Mouse (Mus musculus) adrenal gland, adult 18-20 months (tissue): Measurements from ENCODE around the gene Gm7356. TPM values are rescaled to one million over a fixed set of nuclear protein-coding genes. Genes with fewer than 3 reads are reported as not detected.
"Not testable (repeated sequence)": the region's sequence is repeated elsewhere in the genome, so short reads cannot be mapped to it uniquely, and the experiment has no call there.

Experiments
- DNase-seq, 2 experiments: peaks; one replicate each; pipeline ENCODE4 v3.0.0; 2021 to 2022; ENCODE audit warnings: low spot score in 2 of 2
- long read RNA-seq, 2 experiments: library from polyadenylated mRNA; stranded (forward); transcript quantifications; one replicate each; pipeline ENCODE4 v2.0.0; 2021
- total RNA-seq, 2 experiments: library from RNA; stranded (reverse); gene quantifications; 1 replicate in 1 of 2; 2 replicates in 1 of 2; pipeline ENCODE4 v1.2.3; 2021

Gene Gm7356
- total RNA-seq, result not detected
- long read RNA-seq, experiment 1, result 0 reads
- long read RNA-seq, experiment 2, result 0 reads

DNA sequence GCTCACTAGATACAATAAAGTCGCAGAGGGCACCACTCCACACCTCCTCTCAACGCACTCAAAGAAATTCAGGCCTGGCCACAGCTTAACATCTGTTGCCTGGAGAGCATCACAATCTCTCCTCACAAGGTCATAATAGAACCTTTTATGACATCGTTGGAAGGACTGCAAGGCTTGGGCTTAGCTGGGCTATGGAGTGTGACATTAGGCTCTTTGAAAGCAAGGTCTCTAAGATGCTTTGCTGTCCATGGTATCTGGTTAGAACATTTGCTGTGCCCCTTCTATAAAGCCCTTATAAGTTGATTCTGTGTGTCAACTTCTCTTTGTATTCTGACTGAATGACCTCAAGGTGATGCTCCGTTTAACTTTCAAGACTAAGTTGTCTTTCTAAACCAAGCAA is at the start of gene Gm7356:
Gene Gm7356, minus strand, starts transcription at position 101 of the 400 bp plus-strand sequence.
- DNase-seq, result not testable (repeated sequence)

DNA sequence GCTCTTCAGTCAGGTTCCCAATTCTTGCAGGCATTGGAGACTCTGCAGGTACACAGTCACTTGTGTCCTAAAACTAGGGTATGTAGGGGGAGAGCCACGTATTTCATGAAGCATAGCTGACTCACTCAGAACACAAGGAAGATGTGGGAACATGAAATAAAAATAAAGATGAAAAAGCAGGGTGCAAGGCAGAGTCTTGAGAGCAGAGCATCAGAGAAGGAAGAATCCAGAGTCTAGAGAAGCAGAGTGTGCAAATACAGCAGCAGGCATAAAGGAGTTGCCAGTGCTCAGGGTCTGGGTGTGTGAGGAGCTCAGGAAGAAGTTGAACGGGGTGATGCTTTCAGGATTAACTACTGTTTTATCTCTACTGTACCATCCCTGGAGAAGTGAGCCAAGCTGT is 38.4 kb upstream of the Gm7356 start:
- DNase-seq, result not testable (repeated sequence)

DNA sequence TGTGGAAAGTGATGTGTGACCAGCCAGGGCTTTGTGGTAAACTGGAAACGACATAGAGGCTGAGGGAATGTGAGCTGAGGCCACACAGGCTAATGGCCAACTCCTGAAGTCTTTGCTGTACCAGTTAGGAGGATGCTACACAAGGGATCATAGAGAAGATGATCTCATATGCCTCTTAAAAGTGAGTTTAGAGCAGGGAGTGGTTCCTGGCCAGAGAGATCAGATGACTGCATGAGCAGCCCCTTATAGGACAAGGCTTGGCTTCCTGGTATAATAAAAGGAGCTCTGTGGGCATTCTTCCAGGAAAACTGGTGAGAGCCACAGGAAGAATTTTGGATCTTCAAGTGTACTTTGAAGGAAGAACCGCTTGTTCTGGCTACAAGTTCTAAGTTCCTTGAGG is 33.5 kb upstream of the Gm7356 start:
- DNase-seq, result not testable (repeated sequence)

DNA sequence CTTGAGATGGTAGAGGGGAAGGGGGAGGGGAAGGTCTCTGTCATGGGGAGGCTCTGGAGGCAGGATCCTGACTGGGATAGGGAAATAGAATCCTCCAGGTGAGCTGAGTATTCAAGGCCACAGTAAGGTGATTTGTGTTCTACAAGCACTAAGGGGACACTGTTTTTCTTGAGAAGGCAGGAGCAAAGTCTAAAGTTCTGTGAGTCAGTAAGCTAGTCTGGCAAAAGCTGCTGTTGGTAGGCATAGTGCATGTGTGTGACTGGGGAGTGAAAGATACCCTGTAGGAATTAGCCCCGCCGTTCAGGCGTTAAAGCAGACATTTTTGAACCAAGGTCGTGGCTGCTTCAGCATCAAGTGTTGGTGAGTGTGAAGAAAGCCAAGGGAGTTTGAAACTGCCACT is 32.6 kb upstream of the Gm7356 start:
- DNase-seq, result not testable (repeated sequence)

DNA sequence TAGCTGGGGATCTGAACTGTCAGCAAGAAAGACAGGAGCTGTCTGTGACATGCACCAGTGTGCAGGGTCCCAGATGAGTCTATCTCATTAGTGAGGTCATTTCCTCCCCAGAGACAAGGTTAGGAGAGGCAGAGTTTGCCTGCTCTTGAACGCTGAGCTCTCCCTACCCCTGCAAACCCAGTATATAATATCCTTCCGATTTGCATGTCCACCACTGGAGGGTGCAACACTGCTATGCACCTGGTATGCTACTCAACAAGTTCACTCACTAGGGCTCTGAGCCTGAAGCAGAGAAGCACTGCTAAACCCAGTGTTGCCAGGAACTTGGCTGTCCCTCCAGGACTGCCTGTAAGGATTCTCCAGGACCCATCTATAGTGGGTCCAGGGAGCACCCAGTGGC is 10.1 kb downstream of the Gm7356 start:
- not testable (repeated sequence) for DNase-seq

DNA sequence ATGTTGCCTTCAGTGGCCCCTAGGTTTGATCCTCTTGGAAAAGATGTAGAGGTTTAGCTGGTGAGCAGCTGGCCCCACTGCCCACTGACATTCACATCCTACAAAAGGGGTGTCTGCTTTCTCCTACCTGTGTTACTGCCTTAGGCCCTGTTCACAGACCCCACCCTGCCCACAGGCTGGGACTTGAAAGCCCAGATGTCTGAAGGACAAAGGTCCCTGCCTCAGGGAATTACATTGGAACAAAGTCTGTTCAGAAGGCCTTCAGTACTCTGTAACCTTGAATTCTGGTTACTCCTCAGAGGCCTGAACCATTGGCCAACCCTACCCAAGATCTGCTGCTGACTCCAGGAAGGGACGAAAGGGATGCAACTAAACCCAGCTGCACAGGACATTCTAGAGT is 15.8 kb downstream of the Gm7356 start:
- DNase-seq, result no peak

DNA sequence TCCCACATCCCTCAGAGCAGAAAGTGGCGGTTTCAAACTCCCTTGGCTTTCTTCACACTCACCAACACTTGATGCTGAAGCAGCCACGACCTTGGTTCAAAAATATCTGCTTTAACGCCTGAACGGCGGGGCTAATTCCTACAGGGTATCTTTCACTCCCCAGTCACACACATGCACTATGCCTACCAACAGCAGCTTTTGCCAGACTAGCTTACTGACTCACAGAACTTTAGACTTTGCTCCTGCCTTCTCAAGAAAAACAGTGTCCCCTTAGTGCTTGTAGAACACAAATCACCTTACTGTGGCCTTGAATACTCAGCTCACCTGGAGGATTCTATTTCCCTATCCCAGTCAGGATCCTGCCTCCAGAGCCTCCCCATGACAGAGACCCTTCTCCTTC is 32.7 kb downstream of the Gm7356 start:
- not testable (repeated sequence) for DNase-seq

DNA sequence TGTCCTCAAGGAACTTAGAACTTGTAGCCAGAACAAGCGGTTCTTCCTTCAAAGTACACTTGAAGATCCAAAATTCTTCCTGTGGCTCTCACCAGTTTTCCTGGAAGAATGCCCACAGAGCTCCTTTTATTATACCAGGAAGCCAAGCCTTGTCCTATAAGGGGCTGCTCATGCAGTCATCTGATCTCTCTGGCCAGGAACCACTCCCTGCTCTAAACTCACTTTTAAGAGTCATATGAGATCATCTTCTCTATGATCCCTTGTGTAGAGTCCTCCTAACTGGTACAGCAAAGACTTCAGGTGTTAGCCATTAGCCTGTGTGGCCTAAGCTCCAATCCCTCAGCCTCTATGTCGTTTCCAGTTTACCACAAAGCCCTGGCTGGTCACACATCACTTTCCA is 33.6 kb downstream of the Gm7356 start:
- DNase-seq, result not testable (repeated sequence)

DNA sequence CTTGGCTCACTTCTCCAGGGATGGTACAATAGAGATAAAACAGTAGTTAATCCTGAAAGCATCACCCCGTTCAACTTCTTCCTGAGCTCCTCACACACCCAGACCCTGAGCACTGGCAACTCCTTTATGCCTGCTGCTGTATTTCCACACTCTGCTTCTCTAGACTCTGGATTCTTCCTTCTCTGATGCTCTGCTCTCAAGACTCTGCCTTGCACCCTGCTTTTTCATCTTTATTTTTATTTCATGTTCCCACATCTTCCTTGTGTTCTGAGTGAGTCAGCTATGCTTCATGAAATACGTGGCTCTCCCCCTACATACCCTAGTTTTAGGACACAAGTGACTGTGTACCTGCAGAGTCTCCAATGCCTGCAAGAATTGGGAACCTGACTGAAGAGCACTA is 38.5 kb downstream of the Gm7356 start:
- DNase-seq, result not testable (repeated sequence)

DNA sequence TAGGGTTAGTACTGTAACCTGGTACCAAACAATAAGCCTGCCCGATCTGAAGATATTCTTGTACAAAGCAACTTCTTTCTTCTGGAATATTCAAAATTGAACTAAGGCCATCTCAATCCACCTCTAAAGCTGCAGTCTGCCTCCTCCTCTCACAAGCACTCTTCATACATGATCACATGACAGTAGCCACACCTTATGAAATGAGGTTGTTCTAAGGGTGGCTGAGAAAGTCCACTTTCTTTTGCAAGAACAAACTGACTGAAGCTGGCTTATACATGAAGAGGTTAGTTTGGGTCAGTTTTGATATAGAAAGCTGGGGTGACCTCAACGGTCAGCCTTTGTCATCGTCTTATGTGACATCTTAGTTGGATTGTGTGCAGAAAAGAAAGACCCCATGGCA is 41.3 kb downstream of the Gm7356 start:
- DNase-seq, result not testable (repeated sequence)

DNA sequence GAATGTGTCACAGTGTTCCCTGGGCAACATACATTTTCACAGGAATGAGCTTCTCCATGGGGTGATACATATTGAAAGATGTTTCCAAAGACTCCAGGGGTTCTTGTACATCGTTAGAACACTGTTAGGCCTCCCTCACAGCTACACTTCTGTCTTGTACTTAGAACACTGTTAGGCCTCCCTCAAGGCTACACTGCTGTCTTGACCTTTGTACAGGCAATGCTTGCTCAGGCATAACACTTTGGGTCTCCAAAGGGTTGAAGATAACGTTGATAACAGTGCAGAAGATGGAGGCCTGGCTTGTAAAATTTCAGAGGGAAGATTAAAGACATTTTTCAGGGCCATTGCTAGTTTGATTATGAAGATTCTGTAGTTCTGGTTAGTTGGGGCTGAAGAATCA is 45.4 kb downstream of the Gm7356 start:
- DNase-seq, result not testable (repeated sequence)

DNA sequence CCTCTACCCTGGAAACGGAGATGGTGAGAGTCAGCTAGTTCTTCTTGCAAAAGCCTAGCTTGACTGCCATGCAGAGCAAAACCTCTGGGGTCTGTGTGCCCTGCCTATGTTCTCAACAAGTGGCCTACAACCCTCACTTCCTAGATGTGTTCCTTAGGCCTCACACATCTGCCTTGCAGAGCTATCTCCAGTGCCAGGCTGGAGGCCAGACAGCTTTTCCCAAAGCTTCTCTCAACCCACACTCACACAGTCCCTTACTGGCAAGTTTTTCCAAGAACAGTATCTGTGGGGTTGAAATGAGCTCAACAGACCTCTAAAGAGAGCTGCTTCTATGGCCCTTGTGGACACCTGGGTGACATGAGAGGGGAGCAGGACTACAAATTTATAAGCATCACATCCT is 51.9 kb downstream of the Gm7356 start:
- DNase-seq, result not testable (repeated sequence)

Other genes starting within 250 kb of the Gm7356 start
- 10 to 100 TPM; 62.4 to 68.4 TPM for gene Afdn, start 243.2 kb downstream of the Gm7356 start, total RNA-seq
- 1 to 10 TPM; 4.5 to 6.0 TPM for gene Tcte2, start 241.9 kb downstream of the Gm7356 start, total RNA-seq
- gene Gm7168, start 55.3 kb downstream of the Gm7356 start, total RNA-seq, result not detected
- not detected for gene Gm7358, start 55.8 kb upstream of the Gm7356 start, total RNA-seq
- 1 to 10 TPM in 1 of 2 experiments, under 1 TPM in 1; 0.46 to 2.1 TPM for gene Dact2, start 200.6 kb upstream of the Gm7356 start, total RNA-seq